Mouse (Mus musculus) forebrain, embryonic 16.5 days (tissue): ENCODE data around the gene Trmt6. TPM values are rescaled to one million over a fixed set of nuclear protein-coding genes. Genes with fewer than 3 reads are reported as not detected.

Experiments used
- ATAC-seq: fragments of 200-750 bp; cut with Nextera tagmentation; 2 replicates; pipeline ENCODE4 v1.8.0; 2017; ENCODE audit warnings: mild to moderate bottlenecking, moderate library complexity
- H3K27ac ChIP-seq: fragments of 300-500 bp; sonication (generic); 2 replicates; pipeline ENCODE4 v1.5.1; 2014; ENCODE audit warnings: low read length, control low read depth
- H3K27me3 ChIP-seq: fragments of 300-500 bp; sonication (generic); replicated peaks from 2 replicates; pipeline ENCODE4 v1.6.1; 2014; ENCODE audit warnings: low read length; ENCODE audit not compliant: control insufficient read depth, insufficient read depth
- H3K36me3 ChIP-seq: fragments of 300-500 bp; sonication (generic); 2 replicates; pipeline ENCODE4 v1.6.1; 2014; ENCODE audit not compliant: control insufficient read depth, insufficient read depth
- H3K4me1 ChIP-seq: fragments of 300-500 bp; sonication (generic); replicated peaks from 2 replicates; pipeline ENCODE4 v1.6.1; 2014; ENCODE audit warnings: low read length; ENCODE audit not compliant: control insufficient read depth, insufficient read depth
- H3K4me2 ChIP-seq: fragments of 300-500 bp; sonication (generic); 2 replicates; pipeline ENCODE4 v1.6.1; 2014; ENCODE audit warnings: mild to moderate bottlenecking, low read length, control low read depth
- H3K4me3 ChIP-seq: fragments of 300-500 bp; sonication (generic); replicated peaks from 2 replicates; pipeline ENCODE4 v1.5.1; 2014; ENCODE audit warnings: mild to moderate bottlenecking, low read length, control low read depth
- H3K9ac ChIP-seq: fragments of 300-500 bp; sonication (generic); replicated peaks from 2 replicates; pipeline ENCODE4 v1.6.1; 2014; ENCODE audit warnings: low read depth, low read length, control low read depth
- H3K9me3 ChIP-seq: fragments of 300-500 bp; sonication (generic); 2 replicates; pipeline ENCODE4 v1.6.1; 2016; ENCODE audit warnings: low read length; ENCODE audit not compliant: control insufficient read depth
- WGBS: fragments of 180-500 bp; shearing (Covaris S2); extraction: QIAGEN DNeasy Blood & Tissue Kit; methylation state at CpG from one replicate; pipeline ENCODE4 v1.1.7; 2014; 5-methylcytosine and 5-hydroxymethylcytosine counted together
- polyA plus RNA-seq: library from polyadenylated mRNA; unstranded; fragments of >200 nt; fragmentation: Nextera tagmentation; extraction: Ambion mirVana; gene quantifications from 2 replicates; pipeline ENCODE4 v1.2.1, GENCODE M21; 2015

Gene Trmt6
- polyA plus RNA-seq, 1 experiment from 2014 or later, result 28.4 TPM

GRCm38 (mm10) chr2:132846407-132847358 is 30.8 kb upstream of the Trmt6 start, which contains the start of gene Crls1:
Crls1 (plus strand) TSS chr2:132846666.
- no peaks in the 10 kb centered on the region for H3K27me3 ChIP-seq
- peaks cover 24% of the 10 kb centered on the region for H3K4me1 ChIP-seq
- H3K9ac ChIP-seq, result peak within 1 kb of the TSS; percentile 91
- peak within 1 kb of the TSS; percentile 88 for H3K4me2 ChIP-seq
- peak within 1 kb of the TSS; percentile 99 for H3K4me3 ChIP-seq
- H3K36me3 ChIP-seq, result peaks cover 4% of the 10 kb centered on the region; the same call in 1 of the 2 replicates
- no peaks in the 10 kb centered on the region for H3K9me3 ChIP-seq
- WGBS, result under 1% methylated on average over 96 of the region's 96 CpGs
- H3K27ac ChIP-seq, result peak within 1 kb of the TSS; percentile 90
- peak; percentile 92 for ATAC-seq

- no peaks in the 10 kb centered on the region for H3K9me3 ChIP-seq
- no peak overlapping the region for H3K27ac ChIP-seq
- no peaks in the 10 kb centered on the region for H3K36me3 ChIP-seq
- no peaks in the 10 kb centered on the region for H3K27me3 ChIP-seq
- no peak overlapping the region for H3K4me3 ChIP-seq
- ATAC-seq, result no peak
- no peaks in the 10 kb centered on the region for H3K4me1 ChIP-seq
- H3K4me2 ChIP-seq, result no peak overlapping the region
- 78% methylated on average over 4 of the region's 4 CpGs for WGBS
- H3K9ac ChIP-seq, result no peak overlapping the region
Observed at GRCm38 (mm10) chr2:132841071-132841470, 25.2 kb upstream of the Trmt6 start.

GRCm38 (mm10) chr2:132802976-132803375 is 12.9 kb downstream of the Trmt6 start:
- 92% methylated on average over 2 of the region's 2 CpGs for WGBS
- no peak overlapping the region for H3K9ac ChIP-seq
- no peak for ATAC-seq
- H3K27me3 ChIP-seq, result no peaks in the 10 kb centered on the region
- H3K27ac ChIP-seq, result no peak overlapping the region
- peaks cover 31% of the 10 kb centered on the region for H3K36me3 ChIP-seq
- no peaks in the 10 kb centered on the region for H3K4me1 ChIP-seq
- H3K9me3 ChIP-seq, result no peaks in the 10 kb centered on the region
- no peak overlapping the region for H3K4me3 ChIP-seq
- no peak overlapping the region for H3K4me2 ChIP-seq

GRCm38 (mm10) chr2:132794204-132794586 is 21.7 kb downstream of the Trmt6 start:
- H3K4me2 ChIP-seq, result no peak overlapping the region
- H3K9me3 ChIP-seq, result no peaks in the 10 kb centered on the region
- no peak overlapping the region for H3K4me3 ChIP-seq
- 89% methylated on average over 7 of the region's 7 CpGs for WGBS
- no peaks in the 10 kb centered on the region for H3K4me1 ChIP-seq
- H3K27ac ChIP-seq, result no peak overlapping the region
- no peaks in the 10 kb centered on the region for H3K27me3 ChIP-seq
- peaks cover 8% of the 10 kb centered on the region for H3K36me3 ChIP-seq
- ATAC-seq, result no peak
- H3K9ac ChIP-seq, result no peak overlapping the region

- ATAC-seq, result no peak
- Histone ChIP-seq H3K4me3 (no peak overlapping the region), H3K4me2 (no peak overlapping the region), H3K9me3 (no peaks in the 10 kb centered on the region), H3K27ac (no peak overlapping the region), H3K36me3 (peaks cover 8% of the 10 kb centered on the region), H3K9ac (no peak overlapping the region), H3K4me1 (no peaks in the 10 kb centered on the region), H3K27me3 (no peaks in the 10 kb centered on the region)
- 90% methylated on average over 19 of the region's 19 CpGs for WGBS
Observed at GRCm38 (mm10) chr2:132793441-132794203, 22.2 kb downstream of the Trmt6 start.

- Histone ChIP-seq H3K4me3 (no peak overlapping the region), H3K36me3 (no peaks in the 10 kb centered on the region), H3K27ac (no peak overlapping the region), H3K9ac (no peak overlapping the region), H3K4me1 (peaks cover 8% of the 10 kb centered on the region; the same call in 1 of the 2 replicates), H3K9me3 (no peaks in the 10 kb centered on the region), H3K27me3 (no peaks in the 10 kb centered on the region), H3K4me2 (no peak overlapping the region)
- ATAC-seq, result no peak
- 85% methylated on average over 6 of the region's 6 CpGs for WGBS
Observed at GRCm38 (mm10) chr2:132784039-132784438, 31.8 kb downstream of the Trmt6 start.

GRCm38 (mm10) chr2:132781439-132782068 is 34.3 kb downstream of the Trmt6 start:
- no peaks in the 10 kb centered on the region for H3K27me3 ChIP-seq
- under 1% methylated on average over 36 of the region's 41 CpGs for WGBS

GRCm38 (mm10) chr2:132780978-132781377 is 34.9 kb downstream of the Trmt6 start, which contains the start of gene Chgb:
Chgb (plus strand) TSS chr2:132781278.
- 4% methylated on average over 4 of the region's 4 CpGs for WGBS
- no peak for ATAC-seq
- Histone ChIP-seq H3K4me3 (peak within 1 kb of the TSS; percentile 70), H3K9ac (peak within 1 kb of the TSS; percentile 90), H3K36me3 (no peaks in the 10 kb centered on the region), H3K27ac (peak within 1 kb of the TSS; percentile 88), H3K9me3 (no peaks in the 10 kb centered on the region), H3K27me3 (no peaks in the 10 kb centered on the region), H3K4me1 (peaks cover 8% of the 10 kb centered on the region; the same call in 1 of the 2 replicates), H3K4me2 (peak within 1 kb of the TSS; percentile 69)

More at GRCm38 (mm10) chr2:132781439-132782068, 34.3 kb downstream of the Trmt6 start:
- Histone ChIP-seq H3K36me3 (no peaks in the 10 kb centered on the region), H3K4me2 (peak overlapping the region; percentile 69), H3K4me1 (peaks cover 8% of the 10 kb centered on the region; the same call in 1 of the 2 replicates), H3K27ac (peak overlapping the region; percentile 88), H3K9ac (peak overlapping the region; percentile 90), H3K9me3 (no peaks in the 10 kb centered on the region), H3K4me3 (peak overlapping the region; percentile 70)
- ATAC-seq, result peak; percentile 98
